In the genomic region with DNA sequence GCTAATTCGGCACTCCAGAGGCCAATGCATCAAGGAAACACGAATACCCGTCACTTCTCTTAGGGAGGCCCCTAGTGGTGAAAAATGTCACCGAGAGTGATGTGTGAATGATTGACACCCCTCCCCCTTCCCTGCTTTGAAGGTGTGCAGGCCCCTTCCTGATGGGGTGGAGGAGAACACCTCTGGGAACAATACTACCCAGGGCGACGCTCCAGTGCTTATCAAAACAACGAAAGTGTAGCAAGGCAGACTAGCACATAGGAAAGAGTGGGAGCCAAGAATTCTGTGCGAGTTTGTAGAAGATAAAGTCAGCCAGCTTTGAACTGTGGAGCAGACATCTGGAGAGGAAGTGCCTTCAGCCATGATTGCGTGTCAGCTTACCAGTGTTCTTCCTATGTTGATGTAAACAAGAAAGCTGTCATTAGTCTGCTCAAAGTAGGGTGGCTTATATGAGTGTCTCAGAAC, we compare ENCODE assay signal across 8 mouse cellular contexts. TPM values are rescaled to one million over a fixed set of nuclear protein-coding genes. Genes with fewer than 3 reads are reported as not detected.
A peak's percentile ranks its signal among the peaks of the same experiment; 100 is the strongest.
DNase-seq lines count a peak whose midpoint lies in the region; ATAC-seq and TF ChIP-seq lines count a peak whose summit lies in the region.

No protein-coding gene starts in this region.

- H3K27me3 ChIP-seq in ES-Bruce4 (ENCODE audit: control insufficient read depth, insufficient read depth, low read length, poor library complexity, severe bottlenecking) = no peaks in the 10 kb centered on the region
- no peaks in the 10 kb centered on the region for H3K27me3 ChIP-seq in kidney, postnatal 0 days (ENCODE audit: insufficient read depth, low read length)
- no peaks in the 10 kb centered on the region for H3K27me3 ChIP-seq in cerebellum, adult 2 months (ENCODE audit: control insufficient read depth, insufficient read depth, low read length)
- H3K27me3 ChIP-seq in midbrain, embryonic 16.5 days (ENCODE audit: control insufficient read depth, insufficient read depth, low read depth, low read length) = no peaks in the 10 kb centered on the region

- TF ChIP-seq CTCF in ES-Bruce4 (IDR thresholded peaks at IDR 0.05; ENCODE audit: low read depth, low read length) = peak; percentile 48
- TF ChIP-seq CTCF in kidney, postnatal 0 days (IDR thresholded peaks at IDR 0.05; ENCODE audit: low read depth) = peak; percentile 70
- TF ChIP-seq CTCF in cerebellum, adult 2 months (IDR thresholded peaks at IDR 0.05; ENCODE audit: borderline replicate concordance, insufficient read depth, low read depth, low read length) = no peak; the same call in 1 of the 2 replicates

- peak; percentile 78 for DNase-seq in 416B (ENCODE audit: low read depth)
- peak; percentile 72 for DNase-seq in kidney, postnatal 0 days (ENCODE audit: low spot score)
- DNase-seq in urinary bladder, postnatal 10 days (ENCODE audit: low spot score) = no peak
- no peak for DNase-seq in cerebellum, adult 2 months

- no peak for TF ChIP-seq EP300 in ES-Bruce4 (IDR thresholded peaks at IDR 0.05; ENCODE audit: insufficient read depth, low read depth, low read length)

- WGBS in kidney, postnatal 0 days = 12% methylated on average over 9 of the region's 9 CpGs
- WGBS in cerebellum, adult 2 months = 46% methylated on average over 9 of the region's 9 CpGs
- 36% methylated on average over 9 of the region's 9 CpGs for whole genome bisulfite sequencing in midbrain, embryonic 16.5 days

- H3K27ac ChIP-seq in ES-Bruce4 (ENCODE audit: insufficient read depth, low read length) = no peak overlapping the region
- no peak overlapping the region for H3K27ac ChIP-seq in kidney, postnatal 0 days
- no peak overlapping the region for H3K27ac ChIP-seq in cerebellum, adult 2 months (ENCODE audit: insufficient read depth, low read length)
- no peak overlapping the region for H3K27ac ChIP-seq in midbrain, embryonic 16.5 days (ENCODE audit: low read length)

- no peak overlapping the region for H3K4me3 ChIP-seq in ES-Bruce4 (ENCODE audit: low read depth, low read length)
- no peak overlapping the region for H3K4me3 ChIP-seq in kidney, postnatal 0 days (replicated peaks; ENCODE audit: low read depth, low read length)
- no peak overlapping the region for H3K4me3 ChIP-seq in cerebellum, adult 2 months (replicated peaks; ENCODE audit: insufficient read depth, low read depth, low read length)
- H3K4me3 ChIP-seq in midbrain, embryonic 16.5 days (ENCODE audit: low read depth, low read length) = no peak overlapping the region

- H3K9ac ChIP-seq in ES-Bruce4 (ENCODE audit: low read depth, poor library complexity, severe bottlenecking) = no peak overlapping the region
- no peak overlapping the region for H3K9ac ChIP-seq in kidney, postnatal 0 days (ENCODE audit: low read depth, low read length)
- no peak overlapping the region for H3K9ac ChIP-seq in midbrain, embryonic 16.5 days (ENCODE audit: low read depth, low read length)

- H3K4me2 ChIP-seq in kidney, postnatal 0 days (ENCODE audit: low read length) = no peak overlapping the region
- H3K4me2 ChIP-seq in midbrain, embryonic 16.5 days (ENCODE audit: low read length) = no peak overlapping the region

- TF ChIP-seq POLR2A in ES-Bruce4 (IDR thresholded peaks at IDR 0.05; ENCODE audit: insufficient read depth, low read length) = no peak
- TF ChIP-seq POLR2A in cerebellum, adult 2 months (IDR thresholded peaks at IDR 0.05; ENCODE audit: borderline replicate concordance, insufficient read depth, low read length) = no peak

- no peaks in the 10 kb centered on the region for H3K36me3 ChIP-seq in ES-Bruce4 (ENCODE audit: control insufficient read depth, insufficient read depth, low read length, poor library complexity, severe bottlenecking)
- no peaks in the 10 kb centered on the region for H3K36me3 ChIP-seq in kidney, postnatal 0 days (ENCODE audit: insufficient read depth, low read length)
- H3K36me3 ChIP-seq in midbrain, embryonic 16.5 days (ENCODE audit: control insufficient read depth, insufficient read depth, low read length) = no peaks in the 10 kb centered on the region

- no peaks in the 10 kb centered on the region for H3K9me3 ChIP-seq in ES-Bruce4 (replicated peaks; ENCODE audit: control insufficient read depth, insufficient read depth, low read length, poor library complexity, severe bottlenecking)
- no peaks in the 10 kb centered on the region for H3K9me3 ChIP-seq in kidney, postnatal 0 days (replicated peaks; ENCODE audit: low read length)
- no peaks in the 10 kb centered on the region for H3K9me3 ChIP-seq in midbrain, embryonic 16.5 days (replicated peaks; ENCODE audit: control insufficient read depth, low read length, poor library complexity, severe bottlenecking)

- ATAC-seq in erythroid progenitor cell, adult 5-6 weeks (replicated peaks; ENCODE audit: low FRiP score, poor library complexity, severe bottlenecking) = peak; percentile 68
- peak; percentile 75 for ATAC-seq in kidney, postnatal 0 days (replicated peaks; ENCODE audit: low FRiP score, low read depth)
- ATAC-seq in megakaryocyte, adult 5-6 weeks (ENCODE audit: poor library complexity, severe bottlenecking) = peak; percentile 88
- no peak for ATAC-seq in midbrain, embryonic 16.5 days

- H3K4me1 ChIP-seq in ES-Bruce4 (ENCODE audit: control insufficient read depth, insufficient read depth, low read length) = no peaks in the 10 kb centered on the region
- H3K4me1 ChIP-seq in kidney, postnatal 0 days (replicated peaks; ENCODE audit: insufficient read depth, low read length) = 0 out of 2 replicates have a peak, but pooled peaks cover 5% of the 10 kb centered on the region
- H3K4me1 ChIP-seq in cerebellum, adult 2 months (ENCODE audit: control insufficient read depth, insufficient read depth, low read length) = no peaks in the 10 kb centered on the region
- no peaks in the 10 kb centered on the region for H3K4me1 ChIP-seq in midbrain, embryonic 16.5 days (ENCODE audit: control insufficient read depth, insufficient read depth, low read length)

RNA-seq across cellular contexts. Expression of a gene that starts 50.9 kb away (rescaled TPM):
- polyA plus RNA-seq in ES-Bruce4 (2011; ENCODE audit: insufficient read depth, insufficient read length, low read depth, missing spikeins) = 26.9 and 27.7 TPM in 2 replicates
- 40.4 and 58.3 TPM in 2 replicates for total RNA-seq in erythroid progenitor cell, adult 5-6 weeks (2015; ENCODE audit: low replicate concordance)
- total RNA-seq in erythroid progenitor cell, adult 5-6 weeks (2017; ENCODE audit: low replicate concordance) = 20.3 and 33.6 TPM in 2 replicates
- polyA plus RNA-seq in kidney, postnatal 0 days (2015; fragmentation: Nextera tagmentation; extraction: Ambion mirVana) = 42.0 and 42.6 TPM in 2 replicates
- total RNA-seq in megakaryocyte, adult 5-6 weeks (2015) = 13.8 and 14.2 TPM in 2 replicates
- 7.6 and 10.0 TPM in 2 replicates for total RNA-seq in megakaryocyte, adult 5-6 weeks (2017)
- 20.4 and 23.1 TPM in 2 replicates for polyA plus RNA-seq in cerebellum, adult 2 months (2012; rRNA removed)
- 14.3 and 15.6 TPM in 2 replicates for polyA plus RNA-seq in midbrain, embryonic 16.5 days (2015; fragmentation: Nextera tagmentation; extraction: Ambion mirVana)

Comparison
In these comparisons a context has a peak if more than half of its experiments do, and no peak if none do; other contexts are left out.
1. DNase-seq: peak in 416B (single experiment) and kidney, postnatal 0 days (single experiment); none in urinary bladder, postnatal 10 days (single experiment) and cerebellum, adult 2 months (0 of 2).